Mouse (Mus musculus) thymus, adult 2 months (tissue): Measurements from ENCODE around the gene Stk24. TPM values are rescaled to one million over a fixed set of nuclear protein-coding genes. Genes with fewer than 3 reads are reported as not detected.

Experiments
- DNase-seq: peaks from one replicate; pipeline ENCODE4 v3.0.0; 2021
- H3K27ac ChIP-seq: fragments of 200-500 bp; 2 replicates; pipeline ENCODE4 v1.5.1; 2012; ENCODE audit warnings: low read length, control low read depth; ENCODE audit not compliant: control insufficient read depth, insufficient read depth
- H3K27me3 ChIP-seq: fragments of 200-500 bp; 2 replicates; pipeline ENCODE4 v1.6.1; 2012; ENCODE audit warnings: mild to moderate bottlenecking, low read length, moderate library complexity, mixed read lengths; ENCODE audit not compliant: control insufficient read depth, insufficient read depth
- H3K36me3 ChIP-seq: fragments of 200-500 bp; 2 replicates; pipeline ENCODE4 v1.6.1; 2012; ENCODE audit warnings: mild to moderate bottlenecking, low read length, moderate library complexity; ENCODE audit not compliant: control insufficient read depth, insufficient read depth
- H3K4me1 ChIP-seq: fragments of 200-500 bp; replicated peaks from 2 replicates; pipeline ENCODE4 v1.6.1; 2012; ENCODE audit warnings: low read length; ENCODE audit not compliant: control insufficient read depth, insufficient read depth
- H3K4me3 ChIP-seq: fragments of 200-500 bp; 2 replicates; pipeline ENCODE4 v1.5.1; 2012; ENCODE audit warnings: mild to moderate bottlenecking, low read length, control low read depth, moderate library complexity; ENCODE audit not compliant: control insufficient read depth, insufficient read depth
- CTCF ChIP-seq: fragments of 200-500 bp; IDR thresholded peaks from 2 replicates; pipeline ENCODE4 v1.5.1; 2012; ENCODE audit warnings: mild to moderate bottlenecking, control low read depth, low read length, moderate library complexity, borderline replicate concordance; ENCODE audit not compliant: control insufficient read depth, poor library complexity, insufficient read depth; ENCODE audit errors: extremely low read depth
- POLR2A ChIP-seq: fragments of 200-500 bp; IDR thresholded peaks from 2 replicates; pipeline ENCODE4 v1.6.1; 2012; ENCODE audit warnings: mild to moderate bottlenecking, low read length, control low read depth, moderate library complexity; ENCODE audit not compliant: control insufficient read depth, poor library complexity, insufficient read depth; ENCODE audit errors: extremely low read depth
- WGBS: fragments of 180-500 bp; shearing (Covaris S2); methylation state at CpG from one replicate; pipeline ENCODE4 v1.1.7; 2018; 5-methylcytosine and 5-hydroxymethylcytosine counted together
- polyA plus RNA-seq: library from polyadenylated mRNA; depleted of rRNA; stranded (reverse); fragments of >200 nt; gene quantifications from 2 replicates; pipeline ENCODE4 v1.2.3, GENCODE M21; 2012

Stk24 gene
- polyA plus RNA-seq, 1 experiment, result 57.1 TPM

DNA sequence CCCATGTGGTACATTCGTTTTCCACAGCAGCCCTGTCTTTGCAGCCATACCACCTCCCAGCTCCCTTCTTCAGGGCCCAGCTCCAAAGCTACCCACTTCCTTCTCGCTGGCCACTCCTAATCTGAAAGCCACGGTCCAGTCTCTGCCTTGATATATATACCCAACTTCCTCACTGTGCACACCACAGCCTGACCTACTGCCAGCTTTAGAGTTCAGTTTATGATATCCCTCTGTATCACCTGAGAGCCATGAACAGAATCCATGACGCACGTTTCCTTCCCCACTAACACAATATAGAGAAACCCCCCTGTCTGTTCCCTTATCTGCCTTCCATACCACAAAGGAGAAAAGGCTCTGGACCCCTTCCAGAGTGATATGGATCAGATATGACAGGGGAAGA, 61.4 kb downstream of the Stk24 start:
- Histone ChIP-seq H3K4me1 (peaks cover 18% of the 10 kb centered on the region), H3K4me3 (no peak overlapping the region), H3K27ac (no peak overlapping the region), H3K27me3 (no peaks in the 10 kb centered on the region), H3K36me3 (no peaks in the 10 kb centered on the region)
- no peak for DNase-seq
- WGBS, result 35% methylated on average over 5 of the region's 5 CpGs
- TF ChIP-seq POLR2A (no peak), CTCF (no peak)

DNA sequence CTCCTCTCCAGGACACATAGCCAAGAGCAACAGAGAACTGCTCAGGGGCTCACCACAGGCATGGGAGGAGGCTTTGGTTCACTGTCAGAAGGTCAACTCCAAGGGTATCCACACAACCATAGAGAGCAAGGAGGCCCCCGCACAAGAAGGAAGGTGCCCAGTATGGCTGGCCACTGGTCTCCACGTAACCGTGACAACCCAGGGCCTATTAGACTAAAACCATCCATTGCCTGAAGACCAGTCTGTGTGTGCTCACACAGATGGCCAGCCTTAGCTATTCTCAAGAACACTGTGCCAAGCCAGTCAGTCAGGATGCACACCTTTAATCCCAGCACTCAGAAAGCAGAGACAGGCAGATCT, 62.5 kb downstream of the Stk24 start:
- H3K4me1 ChIP-seq, result peaks cover 10% of the 10 kb centered on the region
- no peaks in the 10 kb centered on the region for H3K27me3 ChIP-seq
- no peaks in the 10 kb centered on the region for H3K36me3 ChIP-seq
- H3K27ac ChIP-seq, result no peak overlapping the region
- no peak for DNase-seq
- TF ChIP-seq CTCF (no peak), POLR2A (no peak)
- H3K4me3 ChIP-seq, result no peak overlapping the region
- 99% methylated on average over 3 of the region's 3 CpGs for WGBS

DNA sequence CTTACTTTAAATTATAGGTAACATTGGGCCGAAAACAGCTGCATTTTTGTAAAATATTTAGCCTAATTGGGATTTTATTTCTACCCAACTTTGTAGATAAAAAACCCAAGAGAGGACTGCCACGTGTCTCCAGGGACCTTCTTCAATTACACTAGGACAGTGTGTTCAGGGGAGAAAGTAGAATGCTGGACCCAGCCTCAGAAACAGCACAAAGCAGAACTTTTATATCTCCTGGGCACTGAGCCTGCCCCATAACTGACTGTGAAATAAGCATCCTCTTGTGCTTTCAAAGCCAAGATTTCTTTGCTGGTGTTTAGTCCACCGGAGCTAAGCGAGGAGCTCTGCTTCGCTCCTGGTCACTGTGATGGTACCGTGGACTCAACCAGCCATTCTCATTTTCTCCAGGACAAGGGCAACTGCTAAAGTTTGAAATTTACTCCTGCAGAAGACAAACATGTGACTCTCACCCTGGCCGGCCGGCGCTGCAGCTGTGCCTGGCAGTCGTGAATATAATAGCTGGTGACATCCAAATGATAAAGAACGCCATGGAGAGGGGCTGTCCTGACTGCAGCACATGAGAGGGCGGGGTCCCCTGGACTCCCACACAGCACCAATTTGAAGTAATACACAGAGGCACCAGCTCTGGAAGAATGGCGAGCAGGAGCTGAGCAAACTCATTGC, 63.0 kb downstream of the Stk24 start:
- TF ChIP-seq POLR2A, result no peak
- no peak for TF ChIP-seq CTCF
- Histone ChIP-seq H3K27ac (no peak overlapping the region), H3K27me3 (no peaks in the 10 kb centered on the region), H3K36me3 (no peaks in the 10 kb centered on the region), H3K4me3 (no peak overlapping the region), H3K4me1 (peaks cover 10% of the 10 kb centered on the region)
- WGBS, result 95% methylated on average over 13 of the region's 13 CpGs
- DNase-seq, result no peak

DNA sequence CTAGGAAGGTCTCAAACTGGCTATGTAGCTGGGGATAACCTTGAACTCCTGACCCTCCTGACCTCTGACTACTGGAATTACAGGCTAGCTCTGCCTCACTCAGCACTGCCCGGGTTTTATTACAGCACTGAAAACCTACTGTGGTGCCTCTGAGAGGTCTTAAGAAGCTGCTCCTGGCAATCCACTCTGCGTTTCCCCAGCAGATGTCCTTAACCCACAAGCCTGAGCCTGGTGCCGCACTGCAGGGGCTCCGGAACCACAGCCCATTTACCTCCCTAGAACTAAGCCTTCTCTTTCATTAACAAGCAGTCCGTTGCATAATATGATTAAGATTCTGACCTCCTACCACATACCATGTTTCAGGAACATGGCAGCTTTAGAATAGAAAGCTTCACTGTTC, 63.7 kb downstream of the Stk24 start:
- WGBS, result 94% methylated on average over 5 of the region's 5 CpGs
- no peak for TF ChIP-seq CTCF
- no peak for TF ChIP-seq POLR2A
- H3K36me3 ChIP-seq, result no peaks in the 10 kb centered on the region
- no peak for DNase-seq
- no peaks in the 10 kb centered on the region for H3K27me3 ChIP-seq
- H3K4me1 ChIP-seq, result peaks cover 10% of the 10 kb centered on the region
- no peak overlapping the region for H3K4me3 ChIP-seq
- H3K27ac ChIP-seq, result no peak overlapping the region

DNA sequence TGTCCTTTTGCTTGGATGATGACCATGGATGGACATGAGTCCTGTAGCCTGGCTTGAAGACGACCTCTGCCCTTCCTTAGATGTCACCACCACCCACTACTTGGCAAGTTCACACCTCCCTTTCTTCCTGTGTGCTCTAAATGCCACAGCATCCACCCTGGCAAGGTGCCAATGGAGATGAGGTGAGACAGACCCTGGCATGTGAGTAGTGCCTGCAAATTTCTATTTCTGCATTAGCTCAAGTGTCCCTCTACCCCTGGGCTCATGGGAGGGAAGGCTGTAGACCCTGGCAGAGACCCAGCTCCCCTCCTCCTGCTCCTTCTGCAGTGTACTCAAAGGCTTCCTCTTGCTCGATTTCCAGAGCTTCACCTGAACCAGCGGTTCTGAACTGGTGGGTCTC, 64.9 kb downstream of the Stk24 start:
- WGBS, result 52% methylated on average over 3 of the region's 3 CpGs
- peaks cover 13% of the 10 kb centered on the region for H3K4me1 ChIP-seq
- no peak for TF ChIP-seq CTCF
- no peak for TF ChIP-seq POLR2A
- no peaks in the 10 kb centered on the region for H3K36me3 ChIP-seq
- H3K27ac ChIP-seq, result no peak overlapping the region
- no peak overlapping the region for H3K4me3 ChIP-seq
- no peaks in the 10 kb centered on the region for H3K27me3 ChIP-seq
- DNase-seq, result no peak

DNA sequence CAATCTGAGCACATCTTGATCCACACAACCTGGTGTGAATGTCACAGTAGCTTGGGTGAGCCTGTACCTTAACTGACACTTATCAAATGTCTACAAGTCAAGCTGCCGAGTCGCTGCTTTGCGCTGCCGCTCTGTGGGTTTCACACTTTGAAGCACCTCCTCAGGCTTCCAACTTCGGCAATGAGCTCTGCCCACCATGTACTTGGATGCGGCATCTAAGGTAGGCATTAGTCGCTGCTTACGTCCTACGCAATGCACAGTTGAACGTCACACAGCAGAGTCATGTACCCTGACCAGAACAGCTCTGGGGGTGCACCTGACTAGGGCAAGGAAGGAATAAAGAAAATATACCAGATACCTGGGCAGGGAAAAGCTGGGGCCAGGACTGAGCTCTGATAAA, 66.5 kb downstream of the Stk24 start:
- Histone ChIP-seq H3K36me3 (no peaks in the 10 kb centered on the region), H3K27me3 (no peaks in the 10 kb centered on the region), H3K4me1 (peaks cover 14% of the 10 kb centered on the region), H3K4me3 (no peak overlapping the region), H3K27ac (no peak overlapping the region)
- TF ChIP-seq CTCF, result no peak
- TF ChIP-seq POLR2A, result no peak
- DNase-seq, result no peak
- 95% methylated on average over 10 of the region's 10 CpGs for WGBS

DNA sequence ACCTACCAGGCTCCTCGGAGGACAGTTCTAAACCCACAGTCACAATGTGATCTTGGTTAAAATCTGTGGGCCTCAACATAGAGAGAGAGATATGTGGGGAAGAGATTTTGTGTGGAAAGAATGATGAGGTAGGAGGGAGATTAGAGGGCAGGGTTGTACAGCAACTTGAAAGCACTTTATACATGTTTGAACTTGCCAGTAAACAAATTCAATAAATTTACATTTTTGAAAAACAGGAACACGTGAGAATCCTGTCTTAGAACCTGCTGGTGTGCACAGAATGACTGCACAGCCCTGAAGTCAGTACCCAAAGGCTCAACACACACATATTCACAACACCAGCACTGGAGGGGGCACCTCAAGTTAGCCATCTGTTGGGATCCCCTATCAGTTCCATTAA, 68.7 kb downstream of the Stk24 start:
- Histone ChIP-seq H3K27ac (no peak overlapping the region), H3K27me3 (no peaks in the 10 kb centered on the region), H3K4me3 (no peak overlapping the region), H3K36me3 (no peaks in the 10 kb centered on the region), H3K4me1 (peaks cover 11% of the 10 kb centered on the region)
- DNase-seq, result no peak
- 82% methylated on average over 2 of the region's 2 CpGs for WGBS
- TF ChIP-seq CTCF (no peak), POLR2A (no peak)
